Mouse (Mus musculus) CH12.LX (cell line): Measurements from ENCODE around the gene Rbck1. TPM values are rescaled to one million over a fixed set of nuclear protein-coding genes. Genes with fewer than 3 reads are reported as not detected.

Experiments
- DNase-seq: peaks from one replicate; pipeline ENCODE4 v3.0.0-alpha.2; 2013; ENCODE audit errors: extremely low read depth
- H3K27ac ChIP-seq: 2 replicates; pipeline ENCODE4 v1.5.1; 2012; ENCODE audit warnings: low read depth, mild to moderate bottlenecking, control low read depth, moderate library complexity; ENCODE audit not compliant: insufficient read depth
- H3K27me3 ChIP-seq: replicated peaks from 2 replicates; pipeline ENCODE3; 2012; ENCODE audit warnings: inconsistent platforms
- H3K36me3 ChIP-seq, 2 experiments: replicated peaks in 1 of 2; 2 replicates each; pipeline versions ENCODE3 to v1.6.1; 2012; ENCODE audit warnings: inconsistent platforms in 1 of 2, low read length in 1 of 2, mild to moderate bottlenecking in 1 of 2, mixed read lengths in 1 of 2, moderate library complexity in 1 of 2; ENCODE audit not compliant: control insufficient read depth in 1 of 2, insufficient read depth in 1 of 2
- H3K4me1 ChIP-seq, 2 experiments: 2 replicates each; pipeline ENCODE4 v1.6.1; 2012; ENCODE audit warnings: inconsistent platforms in 1 of 2, moderate library complexity in 1 of 2; ENCODE audit not compliant: insufficient read depth in 2 of 2, control insufficient read depth in 1 of 2
- H3K4me2 ChIP-seq: 2 replicates; pipeline ENCODE4 v1.6.1; 2012; ENCODE audit warnings: low read depth, mild to moderate bottlenecking, control low read depth; ENCODE audit not compliant: poor library complexity, insufficient read depth, severe bottlenecking
- H3K4me3 ChIP-seq, 3 experiments: fragments of 150-350 bp in 1 of 3; sonication (generic) in 1 of 3; replicated peaks in 1 of 3; 2 replicates each; pipeline versions ENCODE3 to v1.5.1; 2011 to 2012; ENCODE audit warnings: low read depth in 2 of 3, low read length in 2 of 3, mild to moderate bottlenecking in 2 of 3, moderate library complexity in 2 of 3, control low read depth in 1 of 3, improper control_type of control experiment in 1 of 3, inconsistent platforms in 1 of 3, mixed read lengths in 1 of 3; ENCODE audit not compliant: poor library complexity in 1 of 3
- H3K79me2 ChIP-seq: replicated peaks from 2 replicates; pipeline ENCODE4 v1.6.1; 2012; ENCODE audit warnings: mild to moderate bottlenecking, moderate library complexity; ENCODE audit not compliant: control insufficient read depth, poor library complexity, insufficient read depth, severe bottlenecking; ENCODE audit errors: extremely low read depth
- H3K9ac ChIP-seq: 2 replicates; pipeline ENCODE4 v1.6.1; 2012; ENCODE audit warnings: low read depth, mild to moderate bottlenecking, control low read depth, moderate library complexity; ENCODE audit not compliant: insufficient read depth
- H3K9me3 ChIP-seq: replicated peaks from 2 replicates; pipeline ENCODE3; 2012; ENCODE audit warnings: low read length, inconsistent platforms, mixed read lengths
- CHD1 ChIP-seq: IDR thresholded peaks from 2 replicates; pipeline ENCODE4 v1.6.1; 2012; ENCODE audit warnings: low read depth, low read length, improper control_type of control experiment, inconsistent platforms
- CHD2 ChIP-seq: IDR thresholded peaks from 2 replicates; pipeline ENCODE4 v1.6.1; 2011; ENCODE audit warnings: low read length, improper control_type of control experiment
- CTCF ChIP-seq, 2 experiments: IDR thresholded peaks in 1 of 2; conservative IDR thresholded peaks in 1 of 2; 2 replicates each; pipeline ENCODE4 v1.5.1; 2011 to 2012; ENCODE audit warnings: low read depth in 2 of 2, low read length in 2 of 2, improper control_type of control experiment in 1 of 2, inconsistent platforms in 1 of 2, mild to moderate bottlenecking in 1 of 2, moderate library complexity in 1 of 2
- E2F4 ChIP-seq: IDR thresholded peaks from 2 replicates; pipeline ENCODE4 v1.6.1; 2011; ENCODE audit warnings: low read depth, low read length, improper control_type of control experiment; ENCODE audit not compliant: insufficient replicate concordance
- ELF1 ChIP-seq: IDR thresholded peaks from 2 replicates; pipeline ENCODE4 v1.6.1; 2014; ENCODE audit warnings: low read depth, mild to moderate bottlenecking, inconsistent platforms, low read length, improper control_type of control experiment
- EP300 ChIP-seq: IDR thresholded peaks from 2 replicates; pipeline ENCODE4 v1.6.1; 2011; ENCODE audit warnings: low read length, improper control_type of control experiment
- ETS1 ChIP-seq: conservative IDR thresholded peaks from 2 replicates; pipeline ENCODE4 v1.6.1; 2012; ENCODE audit warnings: low read depth, mild to moderate bottlenecking, inconsistent platforms, low read length, improper control_type of control experiment, moderate library complexity
- GABPA ChIP-seq: IDR thresholded peaks from 2 replicates; pipeline ENCODE4 v1.6.1; 2012; ENCODE audit warnings: low read depth, low read length, improper control_type of control experiment, inconsistent platforms; ENCODE audit not compliant: insufficient replicate concordance
- HCFC1 ChIP-seq: IDR thresholded peaks from 2 replicates; pipeline ENCODE4 v1.6.1; 2012; ENCODE audit warnings: low read depth, mild to moderate bottlenecking, inconsistent platforms, low read length, improper control_type of control experiment
- IRF4 ChIP-seq: IDR thresholded peaks from 2 replicates; pipeline ENCODE4 v1.6.1; 2014; ENCODE audit warnings: low read depth, mild to moderate bottlenecking, inconsistent platforms, low read length, improper control_type of control experiment
- MAZ ChIP-seq: IDR thresholded peaks from 2 replicates; pipeline ENCODE4 v1.6.1; 2012; ENCODE audit warnings: low read depth, mild to moderate bottlenecking, inconsistent platforms, low read length, improper control_type of control experiment, moderate library complexity
- MEF2A ChIP-seq: IDR thresholded peaks from 2 replicates; pipeline ENCODE4 v1.6.1; 2014; ENCODE audit warnings: low read depth, mild to moderate bottlenecking, inconsistent platforms, low read length, improper control_type of control experiment, borderline replicate concordance
- NELFE ChIP-seq: IDR thresholded peaks from 2 replicates; pipeline ENCODE4 v1.6.1; 2011; ENCODE audit warnings: low read depth, low read length, improper control_type of control experiment
- PAX5 ChIP-seq: IDR thresholded peaks from 2 replicates; pipeline ENCODE4 v1.6.1; 2012; ENCODE audit warnings: low read length, inconsistent platforms, mixed read lengths
- SMC3 ChIP-seq: IDR thresholded peaks from 2 replicates; pipeline ENCODE4 v1.6.1; 2011; ENCODE audit warnings: low read depth, low read length, improper control_type of control experiment
- UBTF ChIP-seq: IDR thresholded peaks from 2 replicates; pipeline ENCODE4 v1.6.1; 2012; ENCODE audit warnings: low read depth, mild to moderate bottlenecking, inconsistent platforms, low read length, improper control_type of control experiment, moderate library complexity
- USF2 ChIP-seq: conservative IDR thresholded peaks from 2 replicates; pipeline ENCODE4 v1.6.1; 2011; ENCODE audit warnings: low read depth, low read length, improper control_type of control experiment
- ZKSCAN1 ChIP-seq: IDR thresholded peaks from 2 replicates; pipeline ENCODE4 v1.6.1; 2012; ENCODE audit warnings: low read depth, inconsistent platforms, low read length, improper control_type of control experiment, borderline replicate concordance
- ZMIZ1 ChIP-seq: IDR thresholded peaks from 2 replicates; pipeline ENCODE4 v1.6.1; 2012; ENCODE audit warnings: low read depth, mild to moderate bottlenecking, inconsistent platforms, low read length, improper control_type of control experiment
- ZNF384 ChIP-seq: IDR thresholded peaks from 2 replicates; pipeline ENCODE4 v1.6.1; 2012; ENCODE audit warnings: low read depth, low read length, improper control_type of control experiment, inconsistent platforms
- dilution Hi-C: fragments of 300-500 bp; cut with MboI; formaldehyde crosslinking; loops from 2 replicates; pipeline ENCODE4 v1.14.3; 2020; ENCODE audit warnings: low sequenced_read_pairs; ENCODE audit not compliant: extremely low pct_unique_long_range_greater_than_20kb, extremely low pct_ligation_motif_present
- in situ Hi-C: fragments of 300-500 bp; cut with MboI; formaldehyde crosslinking; loops from 3 replicates; pipeline ENCODE4 v1.14.3; 2019; ENCODE audit warnings: low sequenced_read_pairs, low pct_ligation_motif_present, low pct_unique_long_range_greater_than_20kb, mixed read lengths
- polyA plus RNA-seq: library from polyadenylated mRNA; unstranded; fragments of >175 nt; gene quantifications from 2 replicates; pipeline ENCODE4 v1.2.1, GENCODE M21; 2012; ENCODE audit warnings: low read depth; ENCODE audit not compliant: insufficient read length
- total RNA-seq, 2 experiments: library from RNA; depleted of rRNA; stranded (reverse); fragments of 300-350 nt in 1 of 2; fragments of >200 nt in 1 of 2; gene quantifications; 2 replicates each; pipeline ENCODE4 v1.2.3; 2012 to 2014

Rbck1 gene
- total and polyA plus RNA-seq, 3 experiments: 109 to 143 (median 134) TPM

DNA sequence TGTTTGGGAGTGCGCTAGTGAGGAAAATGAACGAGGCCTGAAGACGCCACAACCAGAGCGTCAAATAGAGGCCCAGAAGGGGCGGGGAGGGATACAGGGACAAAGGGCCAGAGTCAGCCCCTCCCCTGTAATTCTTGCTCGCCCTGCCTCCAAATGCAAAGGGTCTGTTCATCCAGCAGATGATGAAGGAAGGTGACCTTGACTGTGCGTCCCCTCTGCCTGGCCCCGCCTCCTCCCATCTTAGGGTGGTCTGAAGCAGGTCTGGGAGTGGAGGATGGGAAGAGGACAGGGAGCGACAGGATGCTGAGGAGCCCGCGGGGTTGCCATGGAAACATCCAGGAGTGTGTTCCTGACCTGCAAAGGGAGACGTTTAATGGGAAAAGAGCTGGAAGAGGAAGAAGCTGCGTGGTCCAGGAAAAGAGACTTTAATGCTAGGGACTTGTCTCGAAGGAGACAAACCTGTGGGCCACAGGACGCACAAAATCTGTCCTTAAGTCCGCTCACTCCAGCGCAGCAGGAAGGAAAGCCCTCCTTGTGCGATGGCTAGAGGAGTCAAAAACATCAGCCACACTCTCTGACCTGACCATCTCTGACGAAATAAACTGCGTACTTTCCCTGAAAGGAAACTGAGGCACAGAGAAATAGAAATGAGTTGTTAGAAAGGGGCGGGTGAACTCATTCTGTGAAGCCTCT is 43.3 kb upstream of the Rbck1 start:
- DNase-seq: no peak
- no peak overlapping the region for H3K4me3 ChIP-seq
- no peaks in the 10 kb centered on the region for H3K36me3 ChIP-seq
- TF ChIP-seq CTCF (conservative IDR thresholded peaks at IDR 0.05 in 1 of 2, IDR thresholded peaks at IDR 0.05 in 1 of 2; ENCODE audit: low read depth in 2 of 2, low read length in 2 of 2): no peak
- no peak for TF ChIP-seq MEF2A
- TF ChIP-seq ELF1: no peak
- TF ChIP-seq NELFE: no peak
- TF ChIP-seq GABPA: no peak
- no peak for TF ChIP-seq SMC3
- TF ChIP-seq PAX5: no peak
- TF ChIP-seq IRF4: no peak
- TF ChIP-seq CHD2: no peak
- TF ChIP-seq ZKSCAN1: no peak
- no peak for TF ChIP-seq USF2
- TF ChIP-seq E2F4: no peak
- TF ChIP-seq ZMIZ1: no peak
- no peak for TF ChIP-seq ETS1
- no peak overlapping the region for H3K4me2 ChIP-seq
- in situ Hi-C loops: no loop called here
- no peak overlapping the region for H3K9ac ChIP-seq
- no peaks in the 10 kb centered on the region for H3K79me2 ChIP-seq
- H3K4me1 ChIP-seq: no peaks in the 10 kb centered on the region
- H3K27ac ChIP-seq: no peak overlapping the region
- peaks cover 69% of the 10 kb centered on the region for H3K27me3 ChIP-seq
- dilution Hi-C loops: no loop called here
- H3K9me3 ChIP-seq: no peaks in the 10 kb centered on the region

DNA sequence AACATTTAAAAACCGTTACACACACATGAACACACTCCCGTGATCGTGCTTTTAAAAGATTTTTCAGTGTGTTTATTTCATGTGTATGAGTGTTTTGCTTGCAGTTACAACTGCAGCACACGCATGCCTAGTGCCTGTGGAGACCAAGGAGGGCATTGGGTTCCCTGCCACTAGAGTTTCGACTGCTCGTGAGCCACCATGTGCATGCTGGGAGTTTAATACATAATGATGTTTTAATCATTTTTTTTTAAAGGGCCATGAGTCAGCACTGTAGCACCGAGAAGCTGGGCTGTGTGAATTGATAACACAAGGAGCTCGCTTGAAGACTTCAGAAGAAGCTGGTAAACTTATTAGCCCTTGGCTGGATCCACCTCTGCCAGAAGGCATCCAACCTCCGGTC is 41.1 kb upstream of the Rbck1 start:
- Histone ChIP-seq H3K4me2 (no peak overlapping the region), H3K27ac (no peak overlapping the region), H3K27me3 (peaks cover 70% of the 10 kb centered on the region), H3K79me2 (no peaks in the 10 kb centered on the region), H3K9me3 (no peaks in the 10 kb centered on the region), H3K9ac (no peak overlapping the region)
- in situ Hi-C loops: no loop called here
- dilution Hi-C loops: no loop called here
- no peak for TF ChIP-seq MAZ
- no peak for TF ChIP-seq HCFC1
- TF ChIP-seq E2F4: no peak
- TF ChIP-seq ZNF384: no peak
- TF ChIP-seq PAX5: no peak
- TF ChIP-seq UBTF: no peak
- TF ChIP-seq NELFE: no peak
- no peak for TF ChIP-seq EP300
- TF ChIP-seq USF2: no peak
- no peak for TF ChIP-seq ELF1
- TF ChIP-seq CHD1: no peak
- TF ChIP-seq, all 38 proteins: peak for 0
- Histone ChIP-seq H3K4me1 (no peaks in the 10 kb centered on the region), H3K4me3 (no peak overlapping the region), H3K36me3 (no peaks in the 10 kb centered on the region)
- DNase-seq: no peak
